Mouse (Mus musculus) liver, embryonic 14.5 days (tissue): ENCODE data around the gene Scel.

Source experiments
- CTCF ChIP-seq: IDR thresholded peaks from 2 replicates; pipeline ENCODE4 v1.5.1; 2016; ENCODE audit warnings: antibody characterized with exemption, low read depth, control low read depth
- EP300 ChIP-seq: IDR thresholded peaks from 2 replicates; pipeline ENCODE4 v1.6.1; 2016; ENCODE audit warnings: antibody characterized with exemption, low read depth

DNA sequence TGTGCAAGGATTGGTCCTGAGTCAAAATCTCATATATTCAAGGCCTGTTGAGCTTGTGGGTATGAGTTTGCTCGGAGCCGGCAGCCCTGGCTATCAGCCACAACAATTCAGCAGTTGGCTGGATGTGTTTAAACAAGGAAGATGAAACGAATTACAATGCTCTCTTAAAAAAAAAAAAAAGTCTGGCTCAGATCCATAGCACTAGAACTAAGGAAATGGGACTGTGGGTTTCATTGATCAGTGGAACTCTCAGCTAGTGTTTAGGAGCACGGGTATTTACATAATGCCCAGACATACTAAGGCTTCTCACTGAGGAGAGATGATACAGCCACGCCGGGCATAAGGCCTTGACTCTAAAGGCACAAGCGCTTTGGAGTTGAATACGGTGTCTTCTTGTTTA lies 32.6 kb downstream of the Scel start:
- TF ChIP-seq CTCF (no peak), EP300 (no peak)
